Mouse (Mus musculus) midbrain, postnatal 0 days (tissue): ENCODE measurements around the gene Arf6. TPM values are rescaled to one million over a fixed set of nuclear protein-coding genes. Genes with fewer than 3 reads are reported as not detected.
"Not testable (repeated sequence)": the region's sequence is repeated elsewhere in the genome, so short reads cannot be mapped to it uniquely, and the experiment has no call there.

Experiments
- ATAC-seq: fragments of 200-750 bp; cut with Nextera tagmentation; 2 replicates; pipeline ENCODE4 v1.8.0; 2017; ENCODE audit warnings: moderate number of reproducible peaks, mild to moderate bottlenecking, moderate TSS enrichment, moderate library complexity; ENCODE audit not compliant: low FRiP score
- DNase-seq: peaks from one replicate; pipeline ENCODE4 v3.0.0-alpha.2; 2015; ENCODE audit warnings: low spot score
- H3K27ac ChIP-seq: fragments of 300-500 bp; sonication (generic); 2 replicates; pipeline ENCODE4 v1.5.1; 2014; ENCODE audit warnings: low read depth, mild to moderate bottlenecking, low read length, mixed read lengths
- H3K27me3 ChIP-seq: fragments of 300-500 bp; sonication (generic); 2 replicates; pipeline ENCODE4 v1.6.1; 2014; ENCODE audit warnings: low read length, control low read depth, mixed read lengths; ENCODE audit not compliant: insufficient read depth
- H3K36me3 ChIP-seq: fragments of 300-500 bp; sonication (generic); 2 replicates; pipeline ENCODE4 v1.6.1; 2014; ENCODE audit warnings: low read length, control low read depth, mixed read lengths; ENCODE audit not compliant: insufficient read depth
- H3K4me1 ChIP-seq: fragments of 300-500 bp; sonication (generic); 2 replicates; pipeline ENCODE4 v1.6.1; 2014; ENCODE audit warnings: mild to moderate bottlenecking, control low read depth, antibody characterized with exemption, low read length, mixed read lengths; ENCODE audit not compliant: insufficient read depth
- H3K4me2 ChIP-seq: fragments of 300-500 bp; sonication (generic); 2 replicates; pipeline ENCODE4 v1.6.1; 2014; ENCODE audit warnings: low read depth, mild to moderate bottlenecking, low read length, mixed read lengths; ENCODE audit not compliant: poor library complexity, severe bottlenecking
- H3K4me3 ChIP-seq: fragments of 300-500 bp; sonication (generic); 2 replicates; pipeline ENCODE4 v1.5.1; 2014; ENCODE audit warnings: low read depth, mild to moderate bottlenecking, low read length, moderate library complexity
- H3K9ac ChIP-seq: fragments of 300-500 bp; sonication (generic); replicated peaks from 2 replicates; pipeline ENCODE4 v1.6.1; 2014; ENCODE audit warnings: mild to moderate bottlenecking, low read length, moderate library complexity, mixed read lengths; ENCODE audit not compliant: poor library complexity, severe bottlenecking
- H3K9me3 ChIP-seq: fragments of 300-500 bp; sonication (generic); 2 replicates; pipeline ENCODE4 v1.6.1; 2016; ENCODE audit warnings: low read length, control low read depth
- CTCF ChIP-seq: IDR thresholded peaks from 2 replicates; pipeline ENCODE4 v1.5.1; 2016; ENCODE audit warnings: antibody characterized with exemption, mild to moderate bottlenecking
- WGBS: fragments of 180-500 bp; shearing (Covaris S2); extraction: QIAGEN DNeasy Blood & Tissue Kit; methylation state at CpG from one replicate; pipeline ENCODE4 v1.1.7; 2014; 5-methylcytosine and 5-hydroxymethylcytosine counted together
- polyA plus RNA-seq: library from polyadenylated mRNA; unstranded; fragments of >200 nt; fragmentation: Nextera tagmentation; extraction: Ambion mirVana; gene quantifications from 2 replicates; pipeline ENCODE4 v1.2.1, GENCODE M21; 2015
- total RNA-seq: library from RNA; depleted of rRNA; stranded (reverse); fragments of >200 nt; gene quantifications from 2 replicates; pipeline ENCODE4 v1.2.3, GENCODE M21; 2014

Arf6 gene
- total and polyA plus RNA-seq, 2 experiments from 2014 or later, result 42.0 to 122 TPM

GRCm38 (mm10) chr12:69378558-69379454 lies 6.9 kb downstream of the Arf6 start:
- H3K4me3 ChIP-seq, result no peak overlapping the region
- no peaks in the 10 kb centered on the region for H3K4me1 ChIP-seq
- H3K27ac ChIP-seq, result no peak overlapping the region
- 91% methylated on average over 11 of the region's 11 CpGs for WGBS
- H3K27me3 ChIP-seq, result no peaks in the 10 kb centered on the region
- ATAC-seq (no peak), DNase-seq (no peak)
- TF ChIP-seq CTCF, result no peak
- no peak overlapping the region for H3K4me2 ChIP-seq
- no peak overlapping the region for H3K9ac ChIP-seq
- H3K36me3 ChIP-seq, result no peaks in the 10 kb centered on the region
- no peaks in the 10 kb centered on the region for H3K9me3 ChIP-seq

- H3K4me3 ChIP-seq, result no peak overlapping the region
- no peaks in the 10 kb centered on the region for H3K9me3 ChIP-seq
- WGBS, result 94% methylated on average over 1 of the region's 1 CpGs
- H3K4me2 ChIP-seq, result no peak overlapping the region
- no peak for TF ChIP-seq CTCF
- H3K9ac ChIP-seq, result no peak overlapping the region
- no peaks in the 10 kb centered on the region for H3K4me1 ChIP-seq
- no peak overlapping the region for H3K27ac ChIP-seq
- no peaks in the 10 kb centered on the region for H3K27me3 ChIP-seq
- DNase-seq, result no peak
- ATAC-seq, result no peak
- no peaks in the 10 kb centered on the region for H3K36me3 ChIP-seq
Measured at GRCm38 (mm10) chr12:69382880-69383279, 10.9 kb downstream of the Arf6 start.

DNA sequence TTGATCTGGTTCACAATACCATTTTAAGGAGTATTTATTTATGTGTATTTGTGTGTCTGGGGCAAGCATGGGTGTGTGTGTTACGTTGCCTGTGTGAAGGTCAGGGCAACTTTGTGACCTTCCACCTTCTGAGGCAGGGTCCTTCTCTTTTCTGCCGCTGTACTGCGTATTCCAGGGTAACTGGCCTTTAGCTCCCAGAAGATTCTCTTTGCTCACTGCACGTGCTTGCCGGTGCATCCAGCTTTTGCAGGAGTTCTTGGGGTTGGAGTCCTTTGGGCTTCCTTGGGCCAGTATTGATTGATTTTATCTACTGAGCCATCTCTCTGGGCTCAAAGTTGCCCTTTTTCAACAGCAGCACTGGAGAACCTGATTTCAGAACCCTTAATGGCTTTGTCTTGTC lies 12.7 kb downstream of the Arf6 start:
- Histone ChIP-seq H3K4me1 (no peaks in the 10 kb centered on the region), H3K4me3 (no peak overlapping the region), H3K9me3 (no peaks in the 10 kb centered on the region), H3K27me3 (no peaks in the 10 kb centered on the region), H3K9ac (no peak overlapping the region), H3K4me2 (no peak overlapping the region), H3K27ac (no peak overlapping the region), H3K36me3 (no peaks in the 10 kb centered on the region)
- TF ChIP-seq CTCF, result no peak
- 89% methylated on average over 5 of the region's 5 CpGs for WGBS
- ATAC-seq (no peak), DNase-seq (no peak)

DNA sequence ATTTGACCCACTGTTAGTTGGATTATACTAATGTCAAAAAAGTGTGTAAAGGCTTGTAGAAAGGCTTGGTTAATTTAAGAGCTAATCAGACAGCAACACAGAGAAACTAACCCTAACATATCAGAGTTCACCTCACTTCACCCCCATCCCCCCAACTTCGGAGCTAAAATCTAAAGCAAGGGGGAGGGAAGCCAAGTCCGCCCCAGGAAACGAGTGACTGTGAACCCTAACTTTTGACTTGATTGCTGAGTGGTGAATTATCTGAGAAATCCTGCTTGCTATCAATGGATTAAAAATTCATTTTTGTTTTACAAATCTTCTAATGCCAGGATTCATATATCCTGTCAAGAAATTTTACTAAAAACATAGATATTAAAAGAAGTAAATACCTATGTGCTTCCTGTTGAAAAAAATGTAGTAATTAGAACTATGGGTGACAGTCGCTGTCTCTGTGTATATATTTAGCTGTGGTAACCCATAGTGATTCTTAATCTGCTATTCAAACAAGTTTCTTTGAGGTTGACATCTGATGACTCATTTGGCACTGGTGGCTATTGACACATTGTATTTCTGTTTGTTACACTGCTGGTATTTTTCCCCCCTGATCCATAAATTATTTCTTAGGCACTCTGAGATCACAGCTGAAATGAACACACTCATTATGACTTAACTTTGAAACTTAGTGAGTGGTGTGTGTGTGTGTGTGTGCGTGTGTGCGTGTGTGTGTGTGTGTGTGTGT lies 13.8 kb downstream of the Arf6 start:
- no peaks in the 10 kb centered on the region for H3K4me1 ChIP-seq
- H3K27ac ChIP-seq, result no peak overlapping the region
- no peak overlapping the region for H3K4me2 ChIP-seq
- H3K9ac ChIP-seq, result no peak overlapping the region
- WGBS, result 73% methylated on average over 6 of the region's 6 CpGs
- H3K4me3 ChIP-seq, result no peak overlapping the region
- H3K9me3 ChIP-seq, result no peaks in the 10 kb centered on the region
- TF ChIP-seq CTCF, result no peak
- H3K36me3 ChIP-seq, result no peaks in the 10 kb centered on the region
- DNase-seq (no peak), ATAC-seq (no peak)
- H3K27me3 ChIP-seq, result no peaks in the 10 kb centered on the region

DNA sequence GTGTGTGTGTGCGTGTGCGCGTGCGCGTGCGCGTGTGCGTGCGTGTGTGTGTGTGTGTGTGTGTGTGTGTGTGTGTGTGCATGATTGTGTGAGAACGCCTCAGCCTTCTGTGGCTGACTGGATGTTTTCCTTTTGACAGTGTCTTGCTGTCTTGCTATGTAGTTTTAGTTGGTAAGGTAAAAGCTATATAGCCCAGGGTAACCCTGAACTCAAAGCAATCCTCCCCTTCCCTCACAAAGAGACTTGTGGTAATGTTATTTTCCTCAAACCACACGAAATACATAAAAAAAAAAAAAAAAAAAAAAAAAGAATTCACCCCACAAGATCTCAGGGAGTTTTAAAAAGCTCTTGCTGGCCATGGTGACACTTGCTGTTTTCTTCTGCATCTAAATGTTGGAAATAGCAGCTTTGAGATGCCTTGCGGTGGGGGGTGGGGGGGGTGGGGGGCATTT lies 14.4 kb downstream of the Arf6 start:
- not testable (repeated sequence) for H3K4me3 ChIP-seq, H3K4me2 ChIP-seq, H3K9me3 ChIP-seq, ATAC-seq, DNase-seq, H3K36me3 ChIP-seq, H3K27me3 ChIP-seq, H3K9ac ChIP-seq, H3K27ac ChIP-seq, H3K4me1 ChIP-seq
- WGBS, result 85% methylated on average over 12 of the region's 12 CpGs

DNA sequence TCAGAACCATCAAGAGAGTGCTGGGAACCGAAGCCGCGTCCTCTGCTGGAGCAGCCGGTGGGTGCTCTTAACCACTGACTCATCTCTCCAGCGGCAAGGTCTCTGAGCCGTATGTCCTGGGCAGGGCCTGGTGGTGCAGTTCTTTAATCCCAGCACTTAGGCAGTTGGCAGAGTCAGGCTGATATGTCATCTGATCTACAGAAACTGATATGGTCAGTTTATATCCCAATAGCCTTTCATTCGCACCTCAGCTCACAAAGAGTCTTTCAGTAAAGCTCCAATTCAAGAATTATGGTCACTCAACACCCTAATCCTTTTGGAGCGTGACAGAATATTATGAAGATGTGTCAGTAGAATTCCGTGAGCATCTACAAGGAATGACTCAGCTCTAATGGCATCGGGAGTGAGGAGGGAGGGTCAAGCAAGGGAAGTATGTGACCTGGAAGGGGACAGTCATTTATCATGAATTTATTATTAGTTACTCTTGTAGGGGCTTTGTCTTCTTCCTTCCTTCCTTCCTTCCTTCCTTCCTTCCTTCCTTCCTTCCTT lies 16.4 kb downstream of the Arf6 start:
- 83% methylated on average over 10 of the region's 10 CpGs for WGBS
- no peak overlapping the region for H3K9ac ChIP-seq
- H3K4me2 ChIP-seq, result no peak overlapping the region
- no peak overlapping the region for H3K27ac ChIP-seq
- ATAC-seq (no peak), DNase-seq (no peak)
- no peaks in the 10 kb centered on the region for H3K4me1 ChIP-seq
- no peaks in the 10 kb centered on the region for H3K9me3 ChIP-seq
- no peaks in the 10 kb centered on the region for H3K36me3 ChIP-seq
- H3K4me3 ChIP-seq, result no peak overlapping the region
- TF ChIP-seq CTCF, result no peak
- H3K27me3 ChIP-seq, result no peaks in the 10 kb centered on the region
